Mouse (Mus musculus): ENCODE results near the gene Enpp6.

Gene Enpp6

GRCm38 (mm10) chr8:46986386-46987140 is at the start of gene Enpp6:
Gene Enpp6, plus strand, starts transcription at chr8:46986887.
- DNase-seq: no peak

DNA sequence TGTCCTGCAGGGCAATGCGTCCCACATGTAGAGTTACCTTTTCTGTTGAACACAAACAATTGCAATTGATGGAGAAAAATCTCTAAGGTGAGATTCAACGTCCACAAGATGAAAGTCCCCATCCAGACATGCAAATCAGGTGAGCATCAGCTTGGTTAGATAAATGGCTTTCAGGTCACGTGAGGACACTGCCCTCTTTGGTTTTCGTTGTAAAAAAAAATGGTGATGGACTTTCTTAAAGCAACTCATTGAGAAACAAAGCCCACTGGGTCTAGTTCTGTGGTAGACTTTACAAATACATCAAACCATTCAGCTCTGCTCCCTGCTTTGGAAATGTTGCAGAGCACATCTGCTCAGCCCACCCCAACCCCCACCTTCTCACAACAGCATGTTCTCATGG is 48.5 kb upstream of the Enpp6 start:
- no peak for DNase-seq

- DNase-seq: no peak
Observed at GRCm38 (mm10) chr8:46941295-46941694, 45.4 kb upstream of the Enpp6 start.

DNA sequence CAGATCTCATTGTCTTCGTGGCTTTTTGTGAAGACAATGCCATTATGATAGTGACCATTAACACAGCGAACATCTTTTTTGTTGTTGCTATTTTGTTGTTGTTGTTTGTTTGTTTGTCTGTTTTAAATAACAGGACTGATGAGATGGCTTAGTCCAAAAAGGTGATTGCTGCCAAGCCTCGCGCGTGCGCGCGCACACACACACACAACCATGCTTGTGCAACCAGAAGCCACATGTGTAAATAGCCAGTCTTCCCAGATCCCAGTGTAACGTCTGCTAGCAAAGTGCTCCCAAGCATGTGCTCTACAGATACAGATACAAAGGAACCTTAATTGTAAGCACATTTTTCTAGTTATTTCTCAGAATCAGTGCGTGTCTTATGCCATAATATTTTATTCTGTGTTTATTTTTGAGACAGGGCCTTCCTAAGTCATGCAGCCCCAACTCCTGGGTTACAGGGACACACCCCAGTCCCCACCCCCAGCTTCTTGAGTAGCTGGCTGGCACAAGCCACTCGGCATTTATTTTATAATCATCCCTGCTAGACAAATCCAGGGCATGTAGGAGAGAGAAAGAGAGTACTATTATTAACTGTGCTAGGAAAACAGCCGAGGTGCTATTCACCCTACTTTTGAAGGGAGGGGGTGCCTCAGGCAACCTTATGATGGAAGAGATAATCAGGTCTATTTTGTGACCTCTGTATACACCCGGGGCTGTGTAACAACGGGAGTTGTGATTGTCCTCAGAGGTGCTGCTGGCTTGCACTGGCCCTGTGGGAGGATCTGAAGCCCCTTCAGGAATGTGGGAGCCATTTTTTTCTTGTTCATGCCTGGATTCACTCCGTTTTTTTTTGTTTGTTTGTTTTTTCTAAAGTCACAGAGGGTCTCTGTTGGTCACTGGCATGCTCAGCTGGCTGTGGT is 44.7 kb upstream of the Enpp6 start:
- no peak for DNase-seq

GRCm38 (mm10) chr8:46942651-46943024 is 44.0 kb upstream of the Enpp6 start:
- DNase-seq: no peak

DNA sequence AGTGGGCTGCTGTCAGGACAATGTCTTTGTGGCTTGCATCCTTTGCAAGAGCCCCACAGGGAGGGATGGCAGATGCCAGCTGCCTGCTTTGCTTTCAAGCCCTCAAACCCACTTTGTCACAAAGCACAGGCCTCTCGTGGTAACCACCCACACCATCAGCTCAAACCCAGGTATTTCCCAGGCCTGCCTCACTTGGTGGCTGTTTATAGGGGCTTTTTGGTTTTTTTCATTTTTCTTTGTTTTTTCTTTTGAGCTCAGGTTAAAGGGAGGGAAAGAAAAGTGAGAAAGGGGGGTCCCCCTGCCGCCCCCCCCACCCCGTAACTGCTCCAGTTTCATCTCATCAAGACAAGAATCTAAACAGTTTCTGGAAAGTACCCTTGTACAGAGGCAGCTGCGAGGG is 43.4 kb upstream of the Enpp6 start:
- no peak for DNase-seq

DNA sequence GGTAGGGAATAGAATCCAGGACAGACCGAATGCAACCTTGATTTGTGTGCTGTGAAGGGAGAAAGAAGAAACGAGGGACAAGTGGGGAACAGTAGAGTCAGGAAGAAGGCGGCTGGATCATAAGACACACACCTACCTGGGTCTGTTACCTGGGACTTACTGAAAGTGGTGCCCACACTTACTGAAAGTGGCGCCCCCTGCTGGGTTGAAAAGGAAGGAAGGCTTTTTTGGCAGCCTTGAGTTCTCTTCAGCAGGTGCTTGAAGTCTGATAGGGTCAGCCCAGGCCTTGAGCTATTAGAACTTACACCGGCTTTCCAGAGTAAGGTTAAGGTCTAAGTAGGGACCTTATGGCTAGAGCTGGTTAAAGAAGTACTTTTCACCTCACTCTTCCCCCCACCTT is 40.5 kb upstream of the Enpp6 start:
- DNase-seq: no peak

GRCm38 (mm10) chr8:46948091-46948757 is 38.5 kb upstream of the Enpp6 start:
- DNase-seq: no peak

DNA sequence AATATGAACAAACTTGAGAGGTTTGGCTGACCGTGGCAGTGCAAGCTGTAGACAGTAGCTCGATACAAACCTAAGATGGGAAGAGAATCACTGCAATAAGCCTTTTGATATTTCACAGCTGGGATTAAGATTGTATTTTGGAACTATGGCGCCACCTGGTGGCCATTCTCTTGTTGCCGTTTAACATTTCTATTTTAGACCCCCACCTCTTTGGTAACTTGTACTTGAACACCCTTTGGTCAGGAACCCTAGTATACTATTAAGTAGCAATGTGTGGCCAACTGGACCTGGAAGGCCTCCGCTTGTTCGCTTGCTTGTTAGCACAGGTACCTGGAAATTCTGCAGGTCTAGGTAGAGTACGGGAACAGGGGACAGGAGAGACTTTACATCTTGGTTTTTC is 33.2 kb upstream of the Enpp6 start:
- no peak for DNase-seq

- no peak for DNase-seq
Observed at GRCm38 (mm10) chr8:46962630-46963427, 23.9 kb upstream of the Enpp6 start.

DNA sequence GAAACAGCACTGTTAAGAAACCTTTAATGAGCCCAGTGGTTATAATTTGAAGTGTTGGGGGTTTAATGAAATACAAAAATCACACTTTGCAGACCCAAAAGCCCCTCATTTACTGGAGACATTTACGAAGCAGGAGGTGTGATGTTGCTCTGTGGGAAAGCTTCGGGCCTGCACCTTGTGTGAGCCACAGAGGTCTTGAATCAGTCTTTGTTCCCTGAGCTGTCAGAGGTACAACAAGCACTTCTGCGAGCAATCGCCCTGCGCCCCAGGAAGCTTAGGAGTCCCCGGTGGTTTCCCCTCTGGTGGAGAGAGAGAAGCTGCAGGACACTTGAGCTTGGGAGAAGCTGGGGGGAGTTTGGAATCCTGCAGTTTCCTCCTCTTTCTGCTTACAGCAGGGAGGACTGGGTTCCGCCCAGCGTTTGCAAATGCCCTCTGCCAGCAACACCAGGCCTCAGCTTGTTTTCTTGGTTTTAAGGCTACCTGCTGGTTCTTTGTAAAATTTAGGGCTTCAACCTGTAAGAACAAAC is 23.0 kb upstream of the Enpp6 start:
- DNase-seq: no peak

DNA sequence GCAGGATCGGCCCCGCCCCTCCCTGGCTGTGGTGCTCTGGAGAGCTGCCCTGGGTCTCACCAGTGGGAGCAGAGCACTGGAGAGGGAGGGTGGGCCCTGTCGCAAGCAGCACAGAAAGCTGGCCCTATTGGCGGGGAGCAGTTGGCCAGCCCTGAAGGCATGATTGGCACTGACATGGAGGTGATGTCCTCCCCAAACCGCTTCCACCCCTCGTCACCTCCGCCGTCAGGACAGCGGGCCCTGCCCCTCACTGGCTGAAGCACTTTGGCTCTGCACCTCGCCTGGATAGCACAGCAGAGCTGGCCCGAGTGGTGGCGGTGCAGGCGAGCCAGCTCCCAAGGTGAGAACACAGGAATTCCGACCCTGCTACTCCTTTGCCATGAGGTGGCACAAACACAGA is 20.9 kb upstream of the Enpp6 start:
- DNase-seq: no peak

DNA sequence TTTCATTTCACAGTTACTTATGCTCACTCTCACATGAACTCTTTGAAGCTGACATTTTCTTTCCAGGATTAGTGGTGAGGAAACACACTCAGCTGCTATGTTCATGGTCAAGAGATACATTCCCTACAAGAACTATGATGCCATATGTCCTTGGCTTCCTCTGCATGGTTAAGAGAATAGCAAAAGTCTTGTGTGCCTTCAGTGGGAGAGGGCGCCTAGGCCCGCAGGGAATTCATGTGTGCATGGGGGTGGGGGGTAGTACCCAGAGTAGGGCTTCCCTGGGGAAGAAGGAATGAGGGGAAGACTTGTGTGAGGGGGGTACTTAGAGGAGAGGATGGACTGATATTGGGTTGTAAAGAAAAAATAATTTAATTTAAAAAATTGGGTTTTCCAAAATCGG is 18.0 kb upstream of the Enpp6 start:
- DNase-seq: no peak

- no peak for DNase-seq
Observed at GRCm38 (mm10) chr8:46969386-46969785, 17.3 kb upstream of the Enpp6 start.

- DNase-seq: no peak
Observed at GRCm38 (mm10) chr8:46977376-46977775, 9.3 kb upstream of the Enpp6 start.

- DNase-seq: no peak
Observed at GRCm38 (mm10) chr8:46982166-46982565, 4.5 kb upstream of the Enpp6 start.

GRCm38 (mm10) chr8:46982770-46983169 is 3.9 kb upstream of the Enpp6 start:
- no peak for DNase-seq

DNA sequence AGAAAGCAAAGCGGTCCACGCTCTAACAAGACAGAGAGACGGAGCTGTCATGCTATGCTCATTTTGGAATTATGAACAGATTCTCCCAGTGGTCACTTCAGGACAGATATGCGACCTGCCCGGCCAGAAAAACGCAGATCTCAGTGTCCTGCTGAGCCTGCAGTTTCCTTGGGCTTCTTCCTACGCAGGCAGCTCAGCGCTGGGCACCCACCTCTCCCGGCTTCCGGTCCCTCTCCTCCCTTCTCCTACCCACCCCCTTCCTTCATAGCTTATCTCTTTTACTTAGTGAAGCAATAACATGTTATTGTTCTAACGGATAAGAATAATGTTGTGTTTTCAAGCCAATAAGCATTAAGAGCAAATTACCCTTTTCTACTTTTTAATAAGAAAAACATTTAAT is 2.0 kb upstream of the Enpp6 start:
- DNase-seq: no peak

- DNase-seq: no peak
Observed at GRCm38 (mm10) chr8:46988366-46988765, 1.7 kb downstream of the Enpp6 start.

GRCm38 (mm10) chr8:46991081-46991480 is 4.4 kb downstream of the Enpp6 start:
- DNase-seq: no peak

DNA sequence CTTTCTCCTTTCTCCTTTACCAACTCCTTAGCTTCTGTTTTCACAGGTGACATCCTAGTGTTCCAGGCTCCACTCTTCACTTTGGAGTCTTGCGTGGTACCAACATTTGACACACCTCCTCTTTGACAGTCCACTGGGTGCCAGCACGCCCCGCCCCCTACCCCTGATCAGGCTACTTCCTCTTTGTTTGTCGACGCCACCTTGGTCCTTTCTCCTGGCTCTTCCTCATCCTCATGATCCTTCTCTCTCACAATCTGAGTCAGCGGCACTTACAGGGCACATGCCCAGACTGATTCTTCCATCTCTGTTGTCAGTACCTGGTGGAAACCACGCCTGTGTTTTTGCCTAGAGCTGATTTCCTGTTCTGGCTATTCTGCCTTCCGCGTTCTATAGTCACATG is 5.9 kb downstream of the Enpp6 start:
- no peak for DNase-seq

- no peak for DNase-seq
Observed at GRCm38 (mm10) chr8:46995931-46996664, 9.4 kb downstream of the Enpp6 start.
